Mouse (Mus musculus) limb, embryonic 14.5 days (tissue): ENCODE measurements at regions not wholly inside any gene's neighbourhood (a gene's known extent, or its start where the extent isn't known, plus 50 kb on each side); places are given as distances from the start of the nearest gene placed in this dataset.

Experiments
- ATAC-seq: fragments of 200-750 bp; cut with Nextera tagmentation; 2 replicates; pipeline ENCODE4 v1.8.0; 2017; ENCODE audit warnings: low read depth, moderate number of reproducible peaks, moderate TSS enrichment; ENCODE audit not compliant: low FRiP score
- DNase-seq: peaks from one replicate; pipeline ENCODE4 v3.0.0-alpha.2; 2015; ENCODE audit warnings: low spot score
- H3K27ac ChIP-seq: fragments of 300-500 bp; sonication (generic); replicated peaks from 2 replicates; pipeline ENCODE4 v1.5.1; 2014; ENCODE audit warnings: low read depth, mild to moderate bottlenecking, low read length, moderate library complexity, mixed read lengths
- H3K27me3 ChIP-seq: fragments of 300-500 bp; sonication (generic); 2 replicates; pipeline ENCODE4 v1.6.1; 2014; ENCODE audit warnings: low read length, mixed read lengths; ENCODE audit not compliant: control insufficient read depth, insufficient read depth
- H3K36me3 ChIP-seq: fragments of 300-500 bp; sonication (generic); 2 replicates; pipeline ENCODE4 v1.6.1; 2014; ENCODE audit warnings: mild to moderate bottlenecking, low read length, moderate library complexity, mixed read lengths; ENCODE audit not compliant: control insufficient read depth, insufficient read depth
- H3K4me1 ChIP-seq: fragments of 300-500 bp; sonication (generic); 2 replicates; pipeline ENCODE4 v1.6.1; 2014; ENCODE audit warnings: antibody characterized with exemption, low read length, mixed read lengths; ENCODE audit not compliant: control insufficient read depth, insufficient read depth
- H3K4me2 ChIP-seq: fragments of 300-500 bp; sonication (generic); replicated peaks from 2 replicates; pipeline ENCODE4 v1.6.1; 2014; ENCODE audit warnings: low read depth, mild to moderate bottlenecking, low read length, moderate library complexity; ENCODE audit not compliant: severe bottlenecking
- H3K4me3 ChIP-seq: fragments of 300-500 bp; sonication (generic); replicated peaks from 2 replicates; pipeline ENCODE4 v1.5.1; 2014; ENCODE audit warnings: low read length
- H3K9ac ChIP-seq: fragments of 300-500 bp; sonication (generic); 2 replicates; pipeline ENCODE4 v1.6.1; 2014; ENCODE audit warnings: mild to moderate bottlenecking, low read depth, low read length, moderate library complexity; ENCODE audit not compliant: severe bottlenecking
- H3K9me3 ChIP-seq: fragments of 300-500 bp; sonication (generic); 2 replicates; pipeline ENCODE4 v1.6.1; 2016; ENCODE audit warnings: low read length; ENCODE audit not compliant: control insufficient read depth
- POLR2A ChIP-seq: fragments of 200-500 bp; IDR thresholded peaks from 2 replicates; pipeline ENCODE4 v1.8.0; 2012; ENCODE audit warnings: inconsistent platforms, mild to moderate bottlenecking, moderate library complexity, borderline replicate concordance; ENCODE audit not compliant: insufficient read depth, insufficient read length; ENCODE audit errors: extremely low read depth
- WGBS: fragments of 180-500 bp; shearing (Covaris S2); extraction: QIAGEN DNeasy Blood & Tissue Kit; methylation state at CpG from one replicate; pipeline ENCODE4 v1.1.7; 2014; 5-methylcytosine and 5-hydroxymethylcytosine counted together

DNA sequence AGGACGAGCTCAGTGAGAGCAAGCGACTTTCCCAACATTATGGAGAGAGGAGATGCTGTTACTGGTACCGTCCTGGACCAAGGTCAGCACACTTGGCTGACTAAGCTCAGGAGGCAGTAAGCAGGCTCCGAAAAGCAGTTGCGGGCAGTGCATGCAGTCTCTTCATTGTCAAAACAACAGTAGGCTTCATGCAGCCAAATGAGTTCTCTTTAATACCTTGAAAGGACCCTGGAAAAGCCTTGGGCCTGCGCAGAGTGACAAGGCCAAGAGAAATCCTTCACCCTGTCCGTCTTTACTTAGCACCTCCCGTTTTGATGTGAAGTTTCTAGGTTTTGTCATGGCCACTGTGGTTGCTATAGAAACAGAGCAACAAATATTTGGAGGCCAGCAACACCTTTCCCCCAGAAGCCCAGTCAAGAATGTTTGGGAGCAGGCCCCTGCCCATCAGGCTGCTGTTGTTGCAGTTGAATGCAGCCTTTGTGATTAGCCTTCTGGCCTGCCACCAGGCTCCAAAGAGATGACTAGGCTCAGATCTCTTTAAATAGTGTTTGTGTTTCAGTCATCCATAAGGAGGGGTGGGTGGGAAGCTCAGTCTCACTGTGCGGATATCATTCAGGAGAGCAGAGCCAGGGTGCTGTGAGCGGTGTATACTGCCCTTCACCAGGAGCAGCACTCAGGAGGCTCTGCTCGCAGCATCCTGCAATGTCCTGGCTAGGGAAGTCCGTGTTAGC is 85.6 kb upstream of the Jun start:
- Histone ChIP-seq H3K27me3 (no peaks in the 10 kb centered on the region), H3K4me3 (no peak overlapping the region), H3K9me3 (no peaks in the 10 kb centered on the region), H3K4me1 (peaks cover 37% of the 10 kb centered on the region), H3K9ac (no peak overlapping the region), H3K36me3 (no peaks in the 10 kb centered on the region), H3K27ac (peak overlapping the region; percentile 76), H3K4me2 (no peak overlapping the region)
- TF ChIP-seq POLR2A: no peak
- 65% methylated on average over 12 of the region's 12 CpGs for WGBS
- peak; percentile 64; the same call in 1 of the 2 replicates for ATAC-seq
- DNase-seq: no peak

DNA sequence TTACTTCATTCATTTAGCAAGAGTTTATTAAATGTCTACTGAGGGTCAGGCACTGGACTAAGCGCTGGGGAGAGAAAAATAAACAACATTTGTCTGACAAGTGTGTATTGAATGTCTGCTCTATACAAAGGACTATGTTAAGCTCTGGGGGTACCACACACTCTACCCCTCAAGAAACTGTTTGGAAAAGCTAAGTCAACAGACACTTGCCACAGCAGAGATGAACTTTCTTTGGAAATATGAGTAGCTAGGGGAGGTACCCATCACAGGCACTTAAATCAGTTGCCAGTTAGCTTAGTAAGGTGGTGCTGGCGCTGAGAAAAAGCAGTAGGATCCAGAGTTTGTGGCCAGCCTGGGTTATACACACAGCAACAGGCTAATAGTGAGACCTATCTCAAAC is 86.7 kb upstream of the Jun start:
- H3K27me3 ChIP-seq: no peaks in the 10 kb centered on the region
- H3K4me1 ChIP-seq: peaks cover 33% of the 10 kb centered on the region
- no peak for TF ChIP-seq POLR2A
- no peak overlapping the region for H3K4me3 ChIP-seq
- no peak overlapping the region for H3K9ac ChIP-seq
- 75% methylated on average over 2 of the region's 2 CpGs for WGBS
- H3K36me3 ChIP-seq: no peaks in the 10 kb centered on the region
- ATAC-seq (no peak), DNase-seq (no peak)
- no peak overlapping the region for H3K4me2 ChIP-seq
- H3K9me3 ChIP-seq: no peaks in the 10 kb centered on the region
- no peak overlapping the region for H3K27ac ChIP-seq

DNA sequence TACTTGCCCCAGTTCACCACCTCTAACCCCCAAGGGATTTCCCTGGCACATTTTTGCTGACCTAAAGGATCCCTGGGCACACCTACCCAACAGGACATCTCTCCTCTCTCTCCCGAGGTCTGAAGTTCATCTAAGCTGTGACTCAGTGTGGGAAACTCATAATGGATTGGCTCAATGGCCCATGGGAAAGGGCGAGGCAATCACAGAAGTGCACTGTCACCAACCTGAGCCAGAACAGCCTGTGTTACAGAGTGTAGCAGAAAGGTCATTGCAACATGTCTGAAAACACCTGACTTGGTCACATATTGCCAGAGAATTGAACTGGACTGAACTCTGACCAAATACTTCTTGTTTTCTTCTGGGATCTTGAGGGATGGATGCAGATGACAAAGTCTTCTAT is 89.2 kb upstream of the Jun start:
- H3K4me2 ChIP-seq: no peak overlapping the region
- no peak for TF ChIP-seq POLR2A
- no peaks in the 10 kb centered on the region for H3K36me3 ChIP-seq
- WGBS: 83% methylated on average over 2 of the region's 2 CpGs
- ATAC-seq (no peak), DNase-seq (no peak)
- H3K4me3 ChIP-seq: no peak overlapping the region
- no peak overlapping the region for H3K27ac ChIP-seq
- no peaks in the 10 kb centered on the region for H3K9me3 ChIP-seq
- peaks cover 18% of the 10 kb centered on the region for H3K4me1 ChIP-seq
- no peak overlapping the region for H3K9ac ChIP-seq
- H3K27me3 ChIP-seq: no peaks in the 10 kb centered on the region

DNA sequence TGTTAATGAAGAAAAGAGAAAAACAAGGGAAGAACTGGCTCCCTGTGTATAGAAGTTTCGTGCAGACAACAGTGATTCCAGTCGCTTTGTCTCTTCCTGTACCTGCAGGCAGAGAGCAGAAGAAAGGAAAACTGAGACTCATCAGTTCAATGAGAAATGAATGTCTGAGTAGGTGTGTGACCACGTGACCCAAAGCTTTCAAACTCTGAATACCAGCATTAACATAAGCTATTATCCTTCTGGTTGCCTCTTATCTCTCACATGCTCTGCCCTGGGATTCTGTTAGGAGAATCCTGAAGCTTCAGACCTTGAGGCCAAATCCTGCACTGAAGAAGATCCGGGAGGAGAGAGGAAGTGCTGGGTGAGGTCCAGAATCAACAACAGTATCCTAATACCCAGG is 91.1 kb upstream of the Jun start:
- no peak for ATAC-seq
- 82% methylated on average over 4 of the region's 4 CpGs for WGBS
- Histone ChIP-seq H3K36me3 (no peaks in the 10 kb centered on the region), H3K27me3 (no peaks in the 10 kb centered on the region), H3K9ac (no peak overlapping the region), H3K4me2 (no peak overlapping the region), H3K9me3 (no peaks in the 10 kb centered on the region), H3K4me3 (no peak overlapping the region), H3K4me1 (peaks cover under 1% of the 10 kb centered on the region; the same call in 1 of the 2 replicates), H3K27ac (no peak overlapping the region)
- no peak for DNase-seq
- TF ChIP-seq POLR2A: no peak

DNA sequence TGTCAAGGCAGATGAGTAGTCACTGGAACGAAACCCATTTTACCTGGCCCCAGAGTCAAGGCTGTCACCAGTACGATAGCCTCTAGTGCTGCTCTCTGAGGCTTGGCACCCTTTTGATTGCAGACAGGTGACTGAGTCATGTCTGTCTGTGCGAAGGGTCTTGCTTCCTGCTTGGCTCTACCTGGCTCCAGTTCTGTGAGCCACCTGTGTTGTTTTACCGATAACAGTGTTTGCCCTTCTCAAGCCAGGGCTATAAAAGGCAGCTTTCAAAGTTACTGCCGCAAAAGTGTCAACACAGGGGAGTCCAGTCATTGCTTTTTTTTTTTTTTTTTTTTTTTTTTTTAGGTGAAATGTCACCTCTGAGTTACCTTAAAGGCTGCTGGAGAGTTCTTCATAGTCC is 91.6 kb upstream of the Jun start:
- Histone ChIP-seq H3K4me1 (no peaks in the 10 kb centered on the region), H3K27ac (no peak overlapping the region), H3K36me3 (no peaks in the 10 kb centered on the region), H3K9me3 (no peaks in the 10 kb centered on the region), H3K4me3 (no peak overlapping the region), H3K4me2 (no peak overlapping the region), H3K27me3 (no peaks in the 10 kb centered on the region), H3K9ac (no peak overlapping the region)
- ATAC-seq: no peak
- WGBS: 68% methylated on average over 5 of the region's 5 CpGs
- no peak for DNase-seq
- TF ChIP-seq POLR2A: no peak
